Mouse (Mus musculus) bone marrow, adult 2 months (tissue): ENCODE measurements at regions not wholly inside any gene's neighbourhood (a gene's known extent, or its start where the extent isn't known, plus 50 kb on each side); places are given as distances from the start of the nearest gene placed in this dataset.

ENCODE experiments used
- CTCF ChIP-seq: fragments of 200-500 bp; IDR thresholded peaks from 2 replicates; pipeline ENCODE4 v1.5.1; 2011; ENCODE audit warnings: low read length, control low read depth; ENCODE audit not compliant: control insufficient read depth, insufficient read depth
- POLR2A ChIP-seq: fragments of 200-500 bp; IDR thresholded peaks from 2 replicates; pipeline ENCODE4 v1.6.1; 2011; ENCODE audit warnings: low read depth, mild to moderate bottlenecking, control low read depth, low read length, borderline replicate concordance; ENCODE audit not compliant: control insufficient read depth

- TF ChIP-seq CTCF: no peak
- TF ChIP-seq POLR2A: no peak
Measured at GRCm38 (mm10) chr2:72602152-72602551, 126.2 kb downstream of the Cdca7 start.
